Mouse (Mus musculus) thymus, adult 18-20 months (tissue): Measurements from ENCODE around the gene Gm42372.
A peak's percentile ranks its signal among the peaks of the same experiment; 100 is the strongest.

Experiments
- DNase-seq, 2 experiments: peaks; one replicate each; pipeline ENCODE4 v3.0.0; 2022; ENCODE audit warnings: mixed read lengths in 2 of 2

Gm42372 gene

GRCm38 (mm10) chr7:17009326-17010009 is 26.6 kb downstream of the Gm42372 start:
- peak; percentile 53 to 62 for DNase-seq

- DNase-seq, result no peak
Observed at GRCm38 (mm10) chr7:17010010-17010347, 27.1 kb downstream of the Gm42372 start.

GRCm38 (mm10) chr7:17011909-17012590 is 29.2 kb downstream of the Gm42372 start:
- DNase-seq, result no peak

GRCm38 (mm10) chr7:17015381-17015780 is 32.5 kb downstream of the Gm42372 start:
- DNase-seq, result no peak

- peak in 1 of 2 experiments; percentile 44 for DNase-seq
Observed at GRCm38 (mm10) chr7:17017036-17017435, 34.1 kb downstream of the Gm42372 start.

GRCm38 (mm10) chr7:17017921-17018320 is 35.0 kb downstream of the Gm42372 start:
- no peak for DNase-seq

GRCm38 (mm10) chr7:17019426-17020166 is 36.7 kb downstream of the Gm42372 start:
- no peak for DNase-seq

GRCm38 (mm10) chr7:17022176-17022575 is 39.3 kb downstream of the Gm42372 start:
- no peak for DNase-seq

- DNase-seq, result no peak
Observed at GRCm38 (mm10) chr7:17023701-17024100, 40.8 kb downstream of the Gm42372 start.

- DNase-seq, result no peak
Observed at GRCm38 (mm10) chr7:17024141-17024540, 41.3 kb downstream of the Gm42372 start.

- peak; percentile 37 to 55 for DNase-seq
Observed at GRCm38 (mm10) chr7:17024814-17025504, 42.1 kb downstream of the Gm42372 start.

GRCm38 (mm10) chr7:17025505-17025894 is 42.6 kb downstream of the Gm42372 start:
- DNase-seq, result no peak

GRCm38 (mm10) chr7:17025896-17026622 is 43.2 kb downstream of the Gm42372 start:
- no peak for DNase-seq

GRCm38 (mm10) chr7:17026710-17027587 is 44.1 kb downstream of the Gm42372 start:
- DNase-seq, result peak in 1 of 2 experiments; percentile 56

GRCm38 (mm10) chr7:17027588-17028343 is 44.9 kb downstream of the Gm42372 start, which contains the start of gene Ppp5c:
Ppp5c (minus strand) TSS chr7:17027924.
- peak; percentile 67 to 74 for DNase-seq

GRCm38 (mm10) chr7:17028923-17029322 is 46.0 kb downstream of the Gm42372 start:
- no peak for DNase-seq

- DNase-seq, result no peak
Observed at GRCm38 (mm10) chr7:17030239-17030638, 47.4 kb downstream of the Gm42372 start.
